Mouse (Mus musculus) kidney, postnatal 0 days (tissue): ENCODE results near the gene Fbxo39. TPM values are rescaled to one million over a fixed set of nuclear protein-coding genes. Genes with fewer than 3 reads are reported as not detected.

Experiments
- ATAC-seq: fragments of 200-750 bp; cut with Nextera tagmentation; replicated peaks from 2 replicates; pipeline ENCODE4 v1.8.0; 2017; ENCODE audit warnings: low read depth, moderate number of reproducible peaks, moderate TSS enrichment, moderate library complexity; ENCODE audit not compliant: low FRiP score
- DNase-seq: peaks from one replicate; pipeline ENCODE4 v3.0.0-alpha.2; 2016; ENCODE audit warnings: low spot score
- H3K27ac ChIP-seq: fragments of 300-500 bp; sonication (generic); 2 replicates; pipeline ENCODE4 v1.5.1; 2014; ENCODE audit warnings: mild to moderate bottlenecking
- H3K27me3 ChIP-seq: fragments of 300-500 bp; sonication (generic); 2 replicates; pipeline ENCODE4 v1.6.1; 2014; ENCODE audit warnings: low read length, mixed read lengths; ENCODE audit not compliant: insufficient read depth
- H3K36me3 ChIP-seq: fragments of 300-500 bp; sonication (generic); 2 replicates; pipeline ENCODE4 v1.6.1; 2014; ENCODE audit warnings: low read length, mixed read lengths; ENCODE audit not compliant: insufficient read depth
- H3K4me1 ChIP-seq: fragments of 300-500 bp; sonication (generic); replicated peaks from 2 replicates; pipeline ENCODE4 v1.6.1; 2014; ENCODE audit warnings: antibody characterized with exemption, low read length, mixed read lengths; ENCODE audit not compliant: insufficient read depth
- H3K4me2 ChIP-seq: fragments of 300-500 bp; sonication (generic); 2 replicates; pipeline ENCODE4 v1.6.1; 2014; ENCODE audit warnings: mild to moderate bottlenecking, low read length, moderate library complexity, mixed read lengths
- H3K4me3 ChIP-seq: fragments of 300-500 bp; sonication (generic); replicated peaks from 2 replicates; pipeline ENCODE4 v1.5.1; 2014; ENCODE audit warnings: low read depth, low read length
- H3K9ac ChIP-seq: fragments of 300-500 bp; sonication (generic); 2 replicates; pipeline ENCODE4 v1.6.1; 2014; ENCODE audit warnings: low read depth, low read length
- H3K9me3 ChIP-seq: fragments of 300-500 bp; sonication (generic); replicated peaks from 2 replicates; pipeline ENCODE4 v1.6.1; 2016; ENCODE audit warnings: low read length, inconsistent platforms, mixed read lengths
- CTCF ChIP-seq: IDR thresholded peaks from 2 replicates; pipeline ENCODE4 v1.5.1; 2016; ENCODE audit warnings: antibody characterized with exemption, low read depth, mild to moderate bottlenecking, moderate library complexity
- WGBS: fragments of 180-500 bp; shearing (Covaris S2); extraction: QIAGEN DNeasy Blood & Tissue Kit; methylation state at CpG from one replicate; pipeline ENCODE4 v1.1.7; 2014; 5-methylcytosine and 5-hydroxymethylcytosine counted together
- polyA plus RNA-seq: library from polyadenylated mRNA; unstranded; fragments of >200 nt; fragmentation: Nextera tagmentation; extraction: Ambion mirVana; gene quantifications from 2 replicates; pipeline ENCODE4 v1.2.1, GENCODE M21; 2015

The Fbxo39 gene
- polyA plus RNA-seq, 1 experiment from 2014 or later, result not detected

GRCm38 (mm10) chr11:72366126-72366525, 51.9 kb downstream of the Fbxo39 start:
- H3K9ac ChIP-seq, result no peak overlapping the region
- 74% methylated on average over 9 of the region's 9 CpGs for WGBS
- no peaks in the 10 kb centered on the region for H3K9me3 ChIP-seq
- no peak overlapping the region for H3K27ac ChIP-seq
- H3K4me2 ChIP-seq, result no peak overlapping the region
- DNase-seq (no peak), ATAC-seq (no peak)
- TF ChIP-seq CTCF, result no peak
- H3K27me3 ChIP-seq, result no peaks in the 10 kb centered on the region
- no peaks in the 10 kb centered on the region for H3K36me3 ChIP-seq
- no peak overlapping the region for H3K4me3 ChIP-seq
- H3K4me1 ChIP-seq, result 0 out of 2 replicates have a peak, but pooled peaks cover 7% of the 10 kb centered on the region

GRCm38 (mm10) chr11:72367934-72368674, 53.9 kb downstream of the Fbxo39 start:
- H3K36me3 ChIP-seq, result no peaks in the 10 kb centered on the region
- 54% methylated on average over 11 of the region's 11 CpGs for WGBS
- H3K4me1 ChIP-seq, result no peaks in the 10 kb centered on the region

More at GRCm38 (mm10) chr11:72367934-72368674, 53.9 kb downstream of the Fbxo39 start:
- H3K4me3 ChIP-seq, result no peak overlapping the region
- no peak for TF ChIP-seq CTCF
- no peaks in the 10 kb centered on the region for H3K9me3 ChIP-seq
- DNase-seq (no peak), ATAC-seq (no peak)
- no peak overlapping the region for H3K9ac ChIP-seq
- no peak overlapping the region for H3K4me2 ChIP-seq
- H3K27ac ChIP-seq, result no peak overlapping the region
- H3K27me3 ChIP-seq, result no peaks in the 10 kb centered on the region

Other genes starting within 250 kb of the Fbxo39 start
- gene Pitpnm3, start 178.7 kb upstream of the Fbxo39 start, polyA plus RNA-seq, result 0.42 and 0.45 TPM in 2 replicates
- gene Gm43951, start 107.6 kb upstream of the Fbxo39 start, polyA plus RNA-seq, result 0.05 and 0.10 TPM in 2 replicates
- 12.8 and 14.8 TPM in 2 replicates for gene 4933427D14Rik, start 107.0 kb upstream of the Fbxo39 start, polyA plus RNA-seq
- 260 and 268 TPM in 2 replicates for gene Txndc17, start 106.9 kb upstream of the Fbxo39 start, polyA plus RNA-seq
- 47.5 and 49.2 TPM in 2 replicates for gene Med31, start 98.9 kb upstream of the Fbxo39 start, polyA plus RNA-seq
- gene Slc13a5, start 47.2 kb upstream of the Fbxo39 start, polyA plus RNA-seq, result 0.04 and 0.10 TPM in 2 replicates
- gene Xaf1, start 12.8 kb upstream of the Fbxo39 start, polyA plus RNA-seq, result 25.0 and 28.3 TPM in 2 replicates
- 4.6 and 5.1 TPM in 2 replicates for gene Tekt1, start 48.0 kb downstream of the Fbxo39 start, polyA plus RNA-seq
- 112 and 129 TPM in 2 replicates for gene Smtnl2, start 97.3 kb downstream of the Fbxo39 start, polyA plus RNA-seq
- gene Ggt6, start 121.1 kb downstream of the Fbxo39 start, polyA plus RNA-seq, result 3.3 and 3.8 TPM in 2 replicates
- gene Mybbp1a, start 126.9 kb downstream of the Fbxo39 start, polyA plus RNA-seq, result 107 and 109 TPM in 2 replicates
- gene Spns2, start 175.5 kb downstream of the Fbxo39 start, polyA plus RNA-seq, result 6.3 and 7.4 TPM in 2 replicates
- 0.99 and 1.1 TPM in 2 replicates for gene Spns3, start 236.1 kb downstream of the Fbxo39 start, polyA plus RNA-seq